Mouse (Mus musculus) olfactory bulb, adult 2 months (tissue): Measurements from ENCODE around the gene Acly.

Source experiments
- CTCF ChIP-seq: fragments of 200-500 bp; IDR thresholded peaks from 2 replicates; pipeline ENCODE4 v1.5.1; 2012; ENCODE audit warnings: low read depth, mild to moderate bottlenecking, low read length, moderate library complexity; ENCODE audit not compliant: insufficient read depth
- POLR2A ChIP-seq: fragments of 200-500 bp; IDR thresholded peaks from 2 replicates; pipeline ENCODE4 v1.6.1; 2012; ENCODE audit warnings: mild to moderate bottlenecking, low read depth, low read length, moderate library complexity; ENCODE audit not compliant: insufficient read depth

DNA sequence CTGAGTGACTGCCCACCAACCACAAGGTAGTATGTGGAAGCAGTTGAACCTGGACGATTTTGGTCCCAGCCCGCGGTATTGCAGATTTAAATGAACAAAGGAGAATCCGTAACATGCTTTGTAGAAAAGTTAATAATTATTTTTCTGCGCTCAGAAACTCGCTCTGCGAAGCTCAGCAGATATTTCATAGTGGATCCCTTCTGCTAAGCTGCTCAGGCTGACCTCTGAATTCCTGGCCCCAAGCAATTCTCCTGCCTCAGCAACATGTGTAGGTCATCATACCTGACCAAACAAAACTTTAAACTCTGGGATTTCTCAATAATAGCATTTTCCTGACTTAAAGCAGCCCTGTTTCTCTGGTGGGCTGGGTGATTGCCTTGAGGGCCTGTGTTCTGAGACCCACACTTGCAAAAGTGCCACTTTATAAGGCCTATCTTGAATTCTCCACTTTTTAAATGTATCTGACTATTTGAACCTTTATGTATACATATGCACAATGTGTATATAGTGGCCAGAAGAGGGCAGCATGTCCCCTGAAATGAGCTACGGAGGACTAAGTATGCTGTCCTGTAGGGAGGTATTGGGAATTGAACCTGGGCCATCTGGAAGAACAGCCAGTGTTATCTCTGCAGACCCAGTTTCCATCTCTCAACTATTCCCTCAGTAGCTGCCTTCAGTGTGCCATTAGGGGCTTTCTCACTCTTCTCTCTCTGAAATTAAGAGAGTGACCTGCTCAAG lies 41.8 kb downstream of the Acly start:
- TF ChIP-seq CTCF (no peak), POLR2A (no peak)
